Mouse (Mus musculus) frontal cortex, postnatal 14 days (tissue): ENCODE data around the gene Clip2.

ENCODE experiments used
- DNase-seq, 2 experiments: peaks; one replicate each; pipeline ENCODE4 v3.0.0; 2022; ENCODE audit warnings: low spot score in 2 of 2

The Clip2 gene

GRCm38 (mm10) chr5:134552110-134552972, at the start of gene Clip2:
Gene Clip2 (minus strand): TSS chr5:134552434.
- peak; percentile 95 to 97 for DNase-seq

- DNase-seq, result no peak
Observed at GRCm38 (mm10) chr5:134597711-134598110, 45.5 kb upstream of the Clip2 start.

- DNase-seq, result no peak
Observed at GRCm38 (mm10) chr5:134593093-134593492, 40.9 kb upstream of the Clip2 start.

- no peak for DNase-seq
Observed at GRCm38 (mm10) chr5:134592026-134592581, 39.9 kb upstream of the Clip2 start.

- DNase-seq, result no peak
Observed at GRCm38 (mm10) chr5:134589900-134590299, 37.7 kb upstream of the Clip2 start.

- no peak for DNase-seq
Observed at GRCm38 (mm10) chr5:134584798-134585197, 32.6 kb upstream of the Clip2 start.

GRCm38 (mm10) chr5:134583884-134584213, 31.6 kb upstream of the Clip2 start:
- no peak for DNase-seq

GRCm38 (mm10) chr5:134583006-134583883, 31.0 kb upstream of the Clip2 start:
- no peak for DNase-seq

- DNase-seq, result peak; percentile 92 to 93
Observed at GRCm38 (mm10) chr5:134582221-134582907, 30.1 kb upstream of the Clip2 start.

- no peak for DNase-seq
Observed at GRCm38 (mm10) chr5:134581146-134581545, 28.9 kb upstream of the Clip2 start, which contains the start of gene Rfc2. Gene Rfc2 (plus strand): TSS chr5:134581366.

- no peak for DNase-seq
Observed at GRCm38 (mm10) chr5:134579135-134579534, 26.9 kb upstream of the Clip2 start.

- no peak for DNase-seq
Observed at GRCm38 (mm10) chr5:134577534-134577933, 25.3 kb upstream of the Clip2 start.

- no peak for DNase-seq
Observed at GRCm38 (mm10) chr5:134576517-134577220, 24.4 kb upstream of the Clip2 start.

GRCm38 (mm10) chr5:134575833-134576232, 23.6 kb upstream of the Clip2 start:
- DNase-seq, result no peak

- DNase-seq, result no peak
Observed at GRCm38 (mm10) chr5:134572508-134573214, 20.4 kb upstream of the Clip2 start.

- no peak for DNase-seq
Observed at GRCm38 (mm10) chr5:134571730-134572507, 19.7 kb upstream of the Clip2 start.

GRCm38 (mm10) chr5:134568964-134569491, 16.8 kb upstream of the Clip2 start:
- DNase-seq, result no peak

GRCm38 (mm10) chr5:134568030-134568429, 15.8 kb upstream of the Clip2 start:
- no peak for DNase-seq

- DNase-seq, result no peak
Observed at GRCm38 (mm10) chr5:134567445-134567844, 15.2 kb upstream of the Clip2 start.
